Mouse (Mus musculus) heart, postnatal 4 days (tissue): ENCODE measurements around the gene Cmc1. TPM values are rescaled to one million over a fixed set of nuclear protein-coding genes. Genes with fewer than 3 reads are reported as not detected.
"Not testable (repeated sequence)": the region's sequence is repeated elsewhere in the genome, so short reads cannot be mapped to it uniquely, and the experiment has no call there.

Experiments
- DNase-seq: peaks from one replicate; pipeline ENCODE4 v3.0.0; 2021
- total RNA-seq, 2 experiments: library from RNA; stranded (reverse); gene quantifications; 2 replicates each; pipeline ENCODE4 v1.2.3; 2021

Cmc1 gene
- total RNA-seq, result 10 to 100 TPM; 25.9 to 27.9 TPM

DNA sequence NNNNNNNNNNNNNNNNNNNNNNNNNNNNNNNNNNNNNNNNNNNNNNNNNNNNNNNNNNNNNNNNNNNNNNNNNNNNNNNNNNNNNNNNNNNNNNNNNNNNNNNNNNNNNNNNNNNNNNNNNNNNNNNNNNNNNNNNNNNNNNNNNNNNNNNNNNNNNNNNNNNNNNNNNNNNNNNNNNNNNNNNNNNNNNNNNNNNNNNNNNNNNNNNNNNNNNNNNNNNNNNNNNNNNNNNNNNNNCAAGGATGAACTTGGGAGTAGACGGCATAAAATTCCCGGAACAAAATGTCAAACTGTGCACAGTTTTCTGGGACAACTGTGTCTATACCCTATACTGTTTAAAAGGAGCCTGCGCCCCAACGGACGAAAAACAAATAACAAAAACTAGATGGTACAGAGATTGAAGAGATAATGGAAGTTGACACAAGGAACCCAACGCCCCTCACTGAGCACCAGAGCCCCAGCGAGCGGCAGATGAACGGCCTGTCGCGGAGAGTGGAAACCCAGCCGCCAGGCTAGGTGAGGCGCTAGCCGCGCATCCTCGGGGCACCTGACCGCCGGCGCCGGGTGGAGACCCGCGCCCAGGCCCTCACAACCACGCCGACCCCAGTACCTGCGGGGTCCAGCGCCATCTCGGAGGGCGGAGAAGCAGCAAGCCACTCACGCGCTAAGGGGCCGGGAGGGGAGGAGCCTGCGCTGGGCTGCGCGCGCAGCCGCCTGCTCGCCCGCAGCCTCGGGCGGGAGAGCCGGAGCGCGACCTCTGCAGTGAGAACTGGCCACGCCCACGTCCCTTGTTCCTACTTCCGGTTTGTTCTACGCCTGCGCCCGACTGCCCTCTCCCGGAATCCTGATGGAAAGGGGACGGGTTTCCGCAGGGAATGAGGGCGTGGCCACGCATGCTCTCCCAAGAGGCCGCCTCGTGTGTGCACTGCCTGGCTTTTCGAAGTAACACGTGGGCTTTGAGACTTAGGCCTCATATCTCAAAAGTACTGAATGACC lies at the start of gene Cmc1:
Cmc1 (minus strand) TSS at position 771 of the 996 bp plus-strand sequence.
- peak; percentile 98 for DNase-seq

DNA sequence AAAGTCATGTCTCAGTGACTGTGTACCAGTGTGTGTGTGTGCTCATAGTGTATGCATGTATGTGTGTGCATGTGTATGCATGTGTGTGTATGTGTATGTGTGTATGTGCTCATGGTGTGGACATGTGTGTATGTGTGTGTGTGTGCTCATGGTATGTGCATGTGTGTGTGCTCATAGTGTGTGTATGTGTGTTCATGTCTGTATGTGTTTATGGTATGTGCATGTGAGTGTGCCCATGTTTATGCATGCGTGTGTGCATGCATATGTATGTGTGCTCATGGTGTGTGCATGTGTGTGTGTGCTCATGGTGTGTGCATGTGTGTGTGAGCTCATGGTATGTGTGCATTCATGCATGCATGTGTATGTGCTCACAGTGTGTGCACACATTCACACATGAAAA lies 48.6 kb upstream of the Cmc1 start:
- no peak for DNase-seq

DNA sequence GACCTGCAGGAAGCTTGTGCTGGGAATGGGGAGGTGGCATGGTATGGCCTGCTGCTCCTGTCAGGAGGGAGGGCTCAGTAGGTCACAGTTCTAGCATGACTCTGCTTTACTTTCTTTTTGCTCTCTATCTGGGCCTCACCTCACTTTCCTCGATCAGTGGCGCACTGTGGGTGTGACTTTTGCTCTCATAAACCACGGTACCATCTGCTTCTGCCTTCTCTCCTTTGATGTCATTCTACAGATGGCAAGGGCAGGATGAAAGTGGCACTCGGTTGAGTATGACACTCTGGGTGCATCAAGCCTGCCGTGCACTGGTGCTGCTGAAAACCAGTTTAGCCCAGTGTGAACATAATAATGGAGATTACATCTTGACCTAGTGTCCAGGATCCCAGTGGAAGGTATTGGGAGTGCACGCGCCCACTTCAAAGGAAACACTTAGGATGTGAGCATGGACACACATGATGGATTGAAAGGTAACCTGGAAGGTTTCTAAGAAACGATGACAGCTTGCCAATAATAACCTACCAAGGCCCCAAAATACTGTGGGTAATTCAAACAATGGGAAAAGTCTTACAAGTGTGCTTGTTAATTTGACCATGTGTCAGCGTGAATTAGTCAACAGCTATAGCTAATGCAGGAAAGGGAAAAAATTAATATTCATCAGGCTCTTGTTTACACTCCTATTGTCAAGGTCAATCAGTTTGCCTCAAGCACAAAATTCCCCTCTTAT lies 46.8 kb upstream of the Cmc1 start:
- DNase-seq, result no peak

DNA sequence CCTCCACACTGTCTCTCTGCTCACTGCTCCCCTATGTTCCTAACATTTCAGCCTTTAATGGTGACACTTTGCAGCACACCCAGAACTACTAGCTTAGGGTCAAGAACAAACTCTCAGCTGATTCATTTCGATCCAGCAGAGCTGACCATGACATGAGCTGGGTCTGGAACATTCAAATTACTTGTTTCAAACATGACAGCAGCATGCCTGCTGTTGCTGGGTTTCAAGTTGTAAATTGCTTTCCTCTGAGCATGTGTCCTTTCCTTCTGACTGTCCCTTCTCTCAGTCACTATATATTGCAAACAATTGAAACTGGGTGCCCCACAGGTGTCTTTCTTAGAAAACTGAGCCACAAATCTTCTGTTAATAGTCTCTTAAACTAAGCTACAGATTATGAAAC lies 43.3 kb upstream of the Cmc1 start:
- DNase-seq, result no peak

DNA sequence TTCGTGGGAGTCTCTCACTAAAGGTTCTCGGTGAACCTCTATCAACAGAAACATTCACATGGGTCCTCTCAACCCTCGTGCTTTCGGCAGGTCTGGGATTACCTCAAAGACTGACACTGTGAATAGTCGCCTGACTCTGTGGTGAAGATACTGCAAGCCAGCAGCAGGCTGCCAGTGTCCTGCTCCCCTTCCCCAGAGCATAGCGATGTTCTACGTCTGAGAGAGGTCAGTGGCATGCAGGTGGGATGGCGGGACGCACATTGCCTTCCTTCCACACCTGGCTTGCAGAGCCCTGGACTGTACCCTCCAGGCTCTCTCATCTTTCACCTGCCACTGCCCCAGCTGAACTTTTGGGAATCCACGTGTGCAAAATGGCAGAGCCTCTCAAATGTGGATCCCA lies 41.3 kb upstream of the Cmc1 start:
- DNase-seq, result no peak

DNA sequence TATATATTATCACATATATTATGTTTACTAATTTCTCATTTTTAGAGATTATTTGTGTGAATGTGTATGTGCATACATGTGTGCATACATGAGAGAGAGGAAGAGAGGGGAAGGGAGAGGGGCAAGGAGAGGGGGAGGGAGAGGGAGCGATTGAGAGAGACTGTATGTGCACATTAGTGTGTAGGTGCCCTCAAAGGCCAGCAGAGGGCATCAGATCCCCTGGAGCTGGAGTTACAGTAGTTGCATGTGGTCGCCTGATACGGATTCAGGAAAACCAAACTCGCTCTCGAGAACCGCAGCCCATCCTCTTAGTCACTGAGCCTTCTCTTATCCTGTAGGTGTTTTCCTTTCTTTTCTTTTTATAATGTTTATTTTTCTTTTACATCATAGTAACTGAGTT lies 38.4 kb upstream of the Cmc1 start:
- DNase-seq, result no peak

DNA sequence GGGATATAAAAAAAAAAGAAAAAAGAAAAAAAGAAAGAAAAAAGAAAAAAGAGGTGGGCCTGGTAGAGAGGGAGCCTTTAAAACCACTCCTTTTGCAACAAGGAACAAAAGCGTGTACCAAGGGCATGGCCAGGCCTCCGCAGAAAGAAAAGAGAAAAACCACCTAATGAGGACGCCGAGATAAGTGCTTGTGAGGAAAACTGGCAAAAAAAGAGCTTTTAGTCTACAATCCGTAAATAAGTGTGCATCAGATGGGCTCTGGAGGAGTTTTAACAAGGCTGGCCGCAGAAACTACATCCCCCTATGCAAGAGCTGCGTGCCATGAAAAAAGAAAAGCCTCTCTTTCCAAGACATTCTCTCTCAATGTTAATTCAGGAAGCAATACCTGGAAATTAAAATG lies 37.4 kb upstream of the Cmc1 start:
- DNase-seq, result no peak

DNA sequence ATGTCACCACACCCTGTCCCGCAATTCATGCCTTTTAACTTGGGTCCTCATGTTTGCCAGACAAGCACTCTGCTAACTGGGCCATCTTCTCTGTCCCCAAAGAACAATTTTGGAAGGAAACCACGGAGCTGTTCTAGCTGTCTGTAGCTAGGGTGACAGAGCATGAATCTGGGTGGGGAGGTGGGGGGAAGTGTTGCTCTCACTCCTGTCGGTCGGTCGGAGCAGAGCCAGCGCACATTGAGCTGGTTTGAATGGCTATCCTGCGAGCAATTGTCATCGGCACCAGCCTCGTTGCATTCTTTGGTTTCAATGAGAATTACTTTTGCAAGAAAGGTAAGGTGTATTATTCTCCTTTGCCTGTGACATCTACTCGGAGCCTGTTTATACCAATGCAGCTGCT lies 36.8 kb upstream of the Cmc1 start:
- DNase-seq, result no peak

DNA sequence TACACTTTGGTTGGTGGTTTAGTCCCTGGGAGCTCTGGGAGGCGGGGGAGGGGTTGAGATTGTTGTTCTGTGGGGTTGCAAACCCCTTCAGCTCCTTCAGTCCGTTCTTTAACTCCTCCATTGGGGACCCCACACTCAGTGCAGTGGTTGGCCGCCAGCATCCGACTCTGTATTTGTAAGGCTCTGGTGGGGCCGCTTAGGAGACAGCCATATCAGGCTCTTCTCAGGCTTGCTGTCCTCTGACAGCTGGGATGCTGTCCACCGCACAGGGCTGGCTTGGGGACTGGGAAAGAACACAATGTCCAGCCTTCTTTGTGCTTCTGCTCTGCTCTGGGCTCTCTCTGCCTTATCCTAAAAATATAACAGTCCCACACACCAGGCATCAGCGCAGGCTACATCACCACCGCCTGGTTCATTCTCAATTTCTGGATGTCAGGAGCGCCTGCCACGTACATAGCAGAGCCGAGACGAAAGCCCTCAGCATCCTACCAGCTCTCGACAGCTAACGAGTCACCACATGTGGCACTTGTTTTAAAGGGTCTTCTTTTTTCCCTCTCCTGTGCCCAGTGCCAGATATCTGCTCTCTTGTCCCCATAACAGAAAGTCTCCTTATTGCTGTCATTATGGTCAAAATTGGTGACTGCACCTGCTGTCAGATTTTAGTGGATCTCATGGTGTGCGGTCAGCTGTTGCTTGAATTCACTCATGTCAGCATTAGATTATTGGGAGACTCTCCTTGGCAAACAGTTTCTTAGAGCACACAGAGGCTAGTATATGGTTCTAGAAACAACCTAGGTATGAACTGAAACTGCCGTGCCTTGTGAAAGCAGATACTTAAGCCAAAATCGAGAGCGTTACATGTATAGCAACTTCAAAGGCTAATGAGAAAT lies 29.4 kb upstream of the Cmc1 start:
- DNase-seq, result no peak

DNA sequence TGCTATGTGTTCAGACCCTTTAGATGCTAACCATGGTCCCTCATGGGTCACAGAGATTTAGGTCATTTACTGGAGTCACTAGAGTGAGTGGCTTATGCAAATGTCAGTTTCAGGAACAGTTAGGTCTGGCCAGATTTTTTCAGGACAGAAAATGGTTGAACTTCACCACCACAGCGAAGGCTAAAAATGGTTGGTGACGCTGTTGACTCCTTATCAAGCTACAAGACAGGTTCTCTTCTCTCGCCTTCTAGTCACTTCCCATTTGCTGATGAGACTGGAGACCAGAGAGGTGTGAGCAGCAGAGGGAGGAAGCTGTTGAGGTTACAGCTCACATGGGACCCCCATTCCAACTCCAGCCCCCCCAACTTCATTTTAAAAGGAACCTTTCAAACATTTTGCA lies 26.7 kb upstream of the Cmc1 start:
- no peak for DNase-seq

DNA sequence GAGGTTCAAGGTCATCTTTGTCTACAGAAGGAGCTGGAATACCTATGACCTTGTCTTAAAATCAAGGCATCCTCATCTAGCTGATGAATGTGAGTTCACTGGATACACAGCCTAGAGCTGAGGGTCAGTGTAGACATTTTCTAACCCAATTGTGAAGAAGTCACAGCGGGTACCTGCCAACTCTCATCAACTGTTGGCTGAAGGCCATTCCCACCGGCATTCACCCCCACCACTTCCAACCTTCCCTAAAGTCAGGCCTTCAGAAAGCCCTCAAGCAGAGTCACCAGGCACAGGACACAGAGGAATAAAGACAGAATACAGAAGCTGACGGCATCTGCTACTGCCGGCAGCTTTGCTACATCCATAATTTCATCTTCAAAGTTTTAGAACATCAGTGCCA lies 25.4 kb upstream of the Cmc1 start:
- no peak for DNase-seq

DNA sequence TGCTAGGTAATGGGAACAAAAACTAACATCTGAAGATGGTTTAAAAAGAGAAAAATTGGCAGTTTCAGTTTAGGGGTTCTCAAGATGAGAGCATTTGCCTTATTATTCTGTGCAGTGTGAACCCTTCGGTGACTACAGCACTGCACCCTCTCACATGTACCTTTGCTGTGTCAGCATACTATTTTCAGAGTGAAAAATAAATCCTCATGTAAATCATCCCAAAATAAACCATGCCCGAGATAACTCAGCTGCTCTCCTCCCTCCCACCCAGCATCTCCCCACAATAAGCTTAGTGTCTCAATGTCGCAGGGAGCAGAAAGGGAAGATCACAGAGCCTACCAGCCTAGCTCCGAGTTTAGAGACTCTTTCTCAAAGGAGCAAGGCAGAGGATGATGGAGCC lies 23.1 kb upstream of the Cmc1 start:
- no peak for DNase-seq

DNA sequence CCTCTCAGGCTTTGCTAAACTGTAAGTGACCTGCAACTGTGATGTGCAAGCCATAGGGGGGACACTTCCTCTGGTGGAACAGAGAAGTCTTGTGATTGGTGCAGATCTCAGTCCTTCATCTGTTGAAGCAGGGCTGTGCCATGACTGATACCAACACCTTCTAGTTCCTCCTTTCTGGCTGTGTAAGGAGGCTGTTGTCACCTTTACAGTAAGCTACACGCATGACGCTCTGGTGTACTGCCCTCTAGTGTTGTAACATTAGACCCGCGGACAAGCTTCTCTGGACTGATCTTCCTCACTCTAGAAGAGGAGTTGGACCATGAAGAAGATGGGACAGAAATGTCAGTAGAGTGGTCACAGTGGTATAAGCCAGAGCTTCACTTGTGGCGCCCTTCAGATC lies 18.6 kb upstream of the Cmc1 start:
- peak; percentile 7 for DNase-seq

DNA sequence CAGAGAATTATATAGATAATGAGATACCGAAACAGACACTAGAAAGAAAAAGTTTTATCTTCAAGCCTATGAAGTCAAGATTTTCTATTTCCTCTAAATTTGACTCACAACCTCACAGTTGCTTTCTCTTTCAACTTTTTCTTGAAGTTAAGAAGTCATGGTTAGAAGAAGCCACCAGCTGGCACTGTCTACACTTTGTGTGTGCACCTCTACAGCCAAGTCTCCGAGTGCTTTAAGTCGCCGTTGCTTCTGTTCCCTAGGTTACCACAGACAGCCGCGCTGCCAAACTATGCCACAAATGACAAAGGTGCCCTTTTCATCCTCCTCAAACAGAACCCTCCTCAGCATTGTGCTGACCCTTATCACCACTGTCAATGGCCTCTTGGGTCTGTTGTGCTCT lies 17.6 kb upstream of the Cmc1 start:
- DNase-seq, result no peak

DNA sequence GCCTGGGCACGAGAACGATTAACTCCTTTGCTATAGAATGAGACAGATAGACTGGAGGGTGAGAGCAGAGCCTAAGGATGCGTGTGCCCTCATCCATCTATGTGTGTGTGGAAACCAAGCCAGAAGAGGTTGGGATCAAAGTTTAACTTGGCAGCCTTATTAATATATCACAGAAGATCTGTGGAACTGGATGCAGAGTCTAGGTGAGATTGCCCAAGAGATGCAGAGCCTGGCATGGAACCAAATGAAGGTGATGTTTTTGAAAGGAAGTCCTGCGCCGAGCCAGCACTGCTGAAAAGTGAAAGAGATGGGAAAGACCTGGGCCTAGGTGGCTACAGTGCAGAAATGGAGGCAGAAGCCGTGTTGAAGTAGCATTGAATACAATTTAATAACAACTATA lies 11.6 kb upstream of the Cmc1 start:
- DNase-seq, result no peak

DNA sequence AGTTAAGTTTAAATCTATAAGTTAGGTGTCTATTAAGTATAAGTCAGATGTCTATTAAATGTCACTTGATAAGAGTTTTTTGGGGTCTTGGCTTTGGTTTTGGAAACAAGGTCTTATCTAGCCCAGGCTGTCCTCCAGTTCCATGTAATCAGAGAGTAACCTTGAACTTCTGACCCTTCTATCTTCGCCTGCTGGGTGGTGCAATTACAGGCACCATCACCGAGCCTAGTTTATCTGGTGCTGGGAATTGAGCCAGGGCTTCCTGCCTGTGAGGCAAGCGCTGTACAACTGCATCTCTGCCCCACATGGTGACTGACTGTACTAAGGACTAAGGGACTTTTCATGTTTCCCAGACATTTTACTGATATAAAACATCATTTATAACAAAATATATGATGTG lies 10.0 kb upstream of the Cmc1 start:
- DNase-seq, result peak; percentile 26

DNA sequence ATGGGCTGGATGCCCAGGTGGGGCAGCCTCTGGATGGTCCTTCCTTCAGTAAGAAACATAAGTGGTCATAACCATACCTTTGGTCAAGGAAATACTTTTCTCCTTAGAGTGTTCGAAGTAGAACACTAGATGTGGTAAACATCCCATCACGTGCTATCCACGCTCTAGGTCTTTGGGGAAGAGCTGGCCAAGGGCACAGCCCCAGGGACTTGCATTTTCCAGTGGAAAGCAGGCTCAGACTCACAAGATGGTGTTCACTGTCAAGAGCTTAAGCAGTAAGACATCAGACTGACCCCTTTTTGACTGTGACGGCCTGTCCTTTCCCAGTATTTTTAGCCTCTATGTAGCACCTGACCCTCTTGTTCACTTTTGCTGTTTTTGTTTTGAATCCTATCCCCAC lies 8.2 kb upstream of the Cmc1 start:
- no peak for DNase-seq

DNA sequence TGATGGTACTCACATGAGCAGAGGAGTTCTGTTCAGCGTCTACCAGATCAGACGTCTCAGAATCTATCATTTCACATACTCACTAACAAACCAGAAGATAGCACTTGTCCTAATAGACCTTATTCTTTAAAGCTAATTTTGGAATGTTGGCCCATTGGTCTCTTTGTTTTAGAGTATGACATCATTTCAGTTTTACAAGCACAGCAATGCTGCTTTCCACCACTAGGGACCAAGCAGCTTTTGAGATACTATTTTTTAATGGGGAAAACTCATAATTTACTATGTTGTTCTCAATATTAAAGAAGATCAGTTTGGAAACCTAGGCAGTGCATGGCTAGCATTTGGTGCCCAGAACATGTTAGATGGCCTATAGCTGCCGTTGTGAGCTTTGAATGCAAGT lies 7.3 kb upstream of the Cmc1 start:
- no peak for DNase-seq

DNA sequence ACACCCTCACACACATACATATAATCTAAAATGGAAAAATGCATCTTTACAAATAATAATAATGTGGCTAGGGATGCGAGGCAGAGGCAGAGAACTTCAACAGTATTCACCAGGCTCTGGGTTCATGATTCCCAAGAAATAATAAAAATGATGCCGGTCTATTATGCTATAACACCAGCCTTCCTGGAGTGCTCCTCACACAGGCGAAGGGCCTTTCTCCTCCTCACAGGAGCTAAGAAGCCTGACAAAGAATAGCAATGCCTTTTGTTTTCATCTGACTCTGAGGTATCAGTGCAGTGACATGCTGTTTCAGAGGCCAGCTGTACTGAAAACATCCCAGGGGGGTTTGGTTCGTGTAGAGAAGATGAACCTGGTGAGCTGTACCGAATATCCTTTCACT lies 4.7 kb upstream of the Cmc1 start:
- no peak for DNase-seq

DNA sequence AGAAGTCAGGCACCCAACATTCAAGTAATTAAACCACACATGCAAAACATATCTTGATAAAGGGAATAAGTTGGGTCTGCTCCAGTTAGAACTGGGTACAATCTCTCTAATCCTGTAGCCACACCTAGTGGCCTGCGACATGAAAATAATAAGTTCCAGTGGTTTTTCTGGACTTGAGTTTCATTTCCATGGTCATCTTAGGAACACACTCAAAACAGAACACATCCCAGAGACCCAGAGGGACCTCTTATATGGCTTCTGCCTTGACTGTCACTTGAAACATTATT lies 1.2 kb upstream of the Cmc1 start:
- no peak for DNase-seq

DNA sequence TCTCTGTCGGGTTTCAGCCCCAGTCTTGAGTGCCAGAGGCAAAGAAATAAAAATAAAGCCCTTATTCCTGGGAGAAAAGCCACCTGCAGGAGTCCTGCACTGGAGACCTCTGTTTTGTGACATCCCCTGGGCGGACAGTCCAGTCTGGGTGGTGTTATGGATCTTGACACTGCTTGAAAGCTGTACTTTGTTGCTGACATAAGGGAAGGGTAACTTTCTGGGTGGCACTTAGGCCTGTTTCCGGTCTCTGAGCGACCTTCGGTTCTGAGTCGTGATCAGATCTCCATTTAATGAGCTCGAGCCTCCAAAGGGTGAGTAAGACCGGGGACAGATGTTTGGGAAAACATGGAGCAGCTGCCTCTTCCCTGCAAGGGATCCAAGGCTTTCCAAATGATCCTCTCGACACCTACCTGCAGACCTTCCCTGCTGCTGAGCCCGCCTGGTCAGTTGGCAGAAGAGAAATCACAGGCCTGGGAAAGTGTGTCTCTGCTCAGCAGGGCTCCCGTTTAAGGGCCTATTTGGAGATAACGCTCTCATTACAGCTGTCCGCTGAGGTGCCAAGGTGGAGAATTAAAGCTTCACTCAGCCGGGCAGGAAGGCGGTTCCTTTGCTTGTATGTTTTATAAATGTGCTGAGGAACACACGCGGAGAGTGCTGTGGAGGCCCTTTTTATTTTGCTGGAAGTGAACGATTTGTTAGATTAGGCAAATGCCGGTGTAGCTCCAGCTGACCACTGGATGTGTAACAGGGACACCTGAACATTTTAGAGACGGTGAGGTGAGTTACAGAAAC lies 648 bp upstream of the Cmc1 start:
- DNase-seq, result peak; percentile 6

DNA sequence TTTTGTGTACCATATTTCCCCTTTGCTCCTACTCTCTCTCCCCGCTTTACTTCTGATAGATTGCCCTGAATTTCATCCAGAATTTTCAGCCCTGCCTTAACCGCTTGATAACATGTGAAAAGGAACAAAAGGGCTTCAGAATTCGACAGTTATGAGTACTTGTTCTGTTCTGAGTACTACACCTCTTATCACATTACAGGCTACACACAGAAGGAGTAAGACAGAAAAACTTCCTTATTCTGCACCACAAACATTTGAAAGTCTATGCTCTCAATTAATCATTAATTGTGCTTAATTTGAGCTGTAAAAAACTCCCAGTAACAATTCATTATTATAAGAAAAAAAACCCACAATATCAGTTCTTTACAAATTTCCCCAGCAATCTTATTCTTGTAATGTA lies 9.6 kb downstream of the Cmc1 start:
- not testable (repeated sequence) for DNase-seq
